Mouse (Mus musculus) liver, postnatal 0 days (tissue): ENCODE measurements at regions not wholly inside any gene's neighbourhood (a gene's known extent, or its start where the extent isn't known, plus 50 kb on each side); places are given as distances from the start of the nearest gene placed in this dataset.

Experiments used
- CTCF ChIP-seq: sonication (generic); IDR thresholded peaks from 2 replicates; pipeline ENCODE4 v1.5.1; 2016; ENCODE audit warnings: antibody characterized with exemption, low read depth
- EP300 ChIP-seq: IDR thresholded peaks from 2 replicates; pipeline ENCODE4 v1.6.1; 2016; ENCODE audit warnings: antibody characterized with exemption, low read depth, mild to moderate bottlenecking

GRCm38 (mm10) chr1:81973481-81973880, 259.4 kb upstream of the Gm9747 start:
- TF ChIP-seq CTCF = no peak
- no peak for TF ChIP-seq EP300
